Mouse (Mus musculus): Measurements from ENCODE around the gene Kat6b. TPM values are rescaled to one million over a fixed set of nuclear protein-coding genes. Genes with fewer than 3 reads are reported as not detected.

Gene Kat6b
- total RNA-seq, 1 experiment from 2014 or later: 15.1 TPM

- no peak for ATAC-seq (replicated peaks; ENCODE audit: insufficient number of reproducible peaks, low FRiP score, low TSS enrichment, poor library complexity, severe bottlenecking)
Observed at GRCm38 (mm10) chr14:21548952-21549607, 67.8 kb downstream of the Kat6b start.

GRCm38 (mm10) chr14:21549608-21550115, 68.4 kb downstream of the Kat6b start:
- no peak for ATAC-seq (replicated peaks; ENCODE audit: insufficient number of reproducible peaks, low FRiP score, low TSS enrichment, poor library complexity, severe bottlenecking)

DNA sequence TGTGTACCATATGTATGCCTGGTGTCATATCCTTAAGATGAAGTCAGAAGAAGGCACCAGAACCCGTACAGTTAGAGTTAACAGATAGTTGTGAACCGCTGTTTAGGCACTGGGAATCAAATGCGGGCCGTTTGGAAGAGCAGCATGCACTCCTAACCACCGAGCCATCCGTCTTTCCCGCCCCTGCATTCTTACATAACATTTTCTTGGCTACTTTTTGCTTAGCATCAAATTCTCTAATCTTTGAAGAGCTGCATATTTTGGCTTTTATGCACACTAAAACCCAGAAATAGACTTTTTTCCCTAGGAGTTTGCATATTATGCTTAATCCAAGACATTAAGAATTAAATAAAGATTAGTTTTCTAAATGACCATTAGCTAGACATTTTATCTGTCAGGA, 69.3 kb downstream of the Kat6b start:
- no peak for ATAC-seq (replicated peaks; ENCODE audit: insufficient number of reproducible peaks, low FRiP score, low TSS enrichment, poor library complexity, severe bottlenecking)

- ATAC-seq (replicated peaks; ENCODE audit: insufficient number of reproducible peaks, low FRiP score, low TSS enrichment, poor library complexity, severe bottlenecking): no peak
Observed at GRCm38 (mm10) chr14:21551655-21552054, 70.4 kb downstream of the Kat6b start.

- no peak for ATAC-seq (replicated peaks; ENCODE audit: insufficient number of reproducible peaks, low FRiP score, low TSS enrichment, poor library complexity, severe bottlenecking)
Observed at GRCm38 (mm10) chr14:21552958-21553357, 71.7 kb downstream of the Kat6b start.

DNA sequence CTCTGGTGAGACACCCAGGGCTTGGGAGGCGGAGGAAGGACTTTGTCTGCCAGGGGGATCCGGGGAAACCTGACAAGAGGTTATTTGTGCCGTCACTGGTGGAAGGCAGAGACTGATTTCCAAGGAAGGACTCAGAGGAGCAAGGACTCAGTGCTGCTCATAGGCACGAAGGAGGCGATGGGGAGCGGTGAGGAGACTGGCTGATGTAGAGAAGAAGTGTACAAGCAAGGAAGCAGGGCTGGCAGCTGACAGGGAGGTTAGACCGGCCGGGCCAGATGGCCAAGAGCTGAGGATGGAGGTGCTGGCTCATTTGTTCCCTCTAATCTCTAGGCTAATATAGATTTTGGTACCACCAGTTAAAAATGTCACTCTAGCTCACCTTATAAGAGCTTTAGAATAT, 72.8 kb downstream of the Kat6b start:
- no peak for ATAC-seq (replicated peaks; ENCODE audit: insufficient number of reproducible peaks, low FRiP score, low TSS enrichment, poor library complexity, severe bottlenecking)

- no peak for ATAC-seq (replicated peaks; ENCODE audit: insufficient number of reproducible peaks, low FRiP score, low TSS enrichment, poor library complexity, severe bottlenecking)
Observed at GRCm38 (mm10) chr14:21558440-21559131, 77.4 kb downstream of the Kat6b start.

DNA sequence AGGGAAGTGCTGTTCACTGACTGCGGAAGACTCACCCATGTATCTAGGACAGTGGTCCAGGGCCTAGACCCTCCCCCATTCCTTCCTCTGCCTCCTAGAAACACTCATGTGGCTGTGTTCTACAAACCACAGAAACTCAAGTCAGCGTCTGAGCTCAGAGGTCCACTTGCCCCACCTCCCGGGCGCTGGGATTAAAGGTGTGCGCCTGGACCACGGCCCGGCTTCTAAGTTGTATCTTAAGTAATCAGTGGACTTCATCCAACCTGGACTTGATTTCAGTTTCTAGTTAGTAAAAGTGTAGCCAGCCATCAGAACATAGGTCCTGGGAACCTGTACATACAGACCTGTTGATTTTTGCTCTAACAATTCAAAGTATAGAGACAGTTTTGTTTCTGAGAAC, 78.2 kb downstream of the Kat6b start:
- no peak for ATAC-seq (replicated peaks; ENCODE audit: insufficient number of reproducible peaks, low FRiP score, low TSS enrichment, poor library complexity, severe bottlenecking)

- ATAC-seq (replicated peaks; ENCODE audit: insufficient number of reproducible peaks, low FRiP score, low TSS enrichment, poor library complexity, severe bottlenecking): no peak
Observed at GRCm38 (mm10) chr14:21560481-21561209, 79.4 kb downstream of the Kat6b start.

- ATAC-seq (replicated peaks; ENCODE audit: insufficient number of reproducible peaks, low FRiP score, low TSS enrichment, poor library complexity, severe bottlenecking): no peak
Observed at GRCm38 (mm10) chr14:21561396-21562065, 80.3 kb downstream of the Kat6b start.

DNA sequence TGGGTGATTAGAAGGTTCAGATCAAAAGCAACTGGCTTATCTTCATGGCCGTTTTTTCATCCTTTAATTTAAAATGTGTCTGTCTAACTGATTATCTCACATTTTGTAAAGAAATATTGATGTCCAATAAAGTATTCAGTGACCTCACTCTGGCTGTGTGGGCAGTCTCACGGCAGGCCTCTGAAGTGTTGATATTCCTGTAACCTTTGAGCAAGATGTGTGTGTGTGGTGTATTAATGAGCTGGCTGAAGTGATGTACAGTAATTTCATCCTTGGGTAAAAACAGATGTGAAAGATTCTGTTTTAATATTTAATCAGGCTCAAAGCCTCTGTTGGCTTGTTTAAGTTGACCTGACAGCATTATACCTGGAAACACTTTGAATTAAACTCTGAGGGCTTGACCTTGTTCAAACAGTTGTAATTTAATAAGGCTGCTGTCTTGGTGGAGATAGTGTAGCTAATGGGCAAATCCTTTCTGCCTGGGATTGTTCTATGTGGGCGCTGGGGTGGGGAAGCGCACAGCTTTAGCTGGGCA, 82.4 kb downstream of the Kat6b start:
- ATAC-seq (replicated peaks; ENCODE audit: insufficient number of reproducible peaks, low FRiP score, low TSS enrichment, poor library complexity, severe bottlenecking): no peak

DNA sequence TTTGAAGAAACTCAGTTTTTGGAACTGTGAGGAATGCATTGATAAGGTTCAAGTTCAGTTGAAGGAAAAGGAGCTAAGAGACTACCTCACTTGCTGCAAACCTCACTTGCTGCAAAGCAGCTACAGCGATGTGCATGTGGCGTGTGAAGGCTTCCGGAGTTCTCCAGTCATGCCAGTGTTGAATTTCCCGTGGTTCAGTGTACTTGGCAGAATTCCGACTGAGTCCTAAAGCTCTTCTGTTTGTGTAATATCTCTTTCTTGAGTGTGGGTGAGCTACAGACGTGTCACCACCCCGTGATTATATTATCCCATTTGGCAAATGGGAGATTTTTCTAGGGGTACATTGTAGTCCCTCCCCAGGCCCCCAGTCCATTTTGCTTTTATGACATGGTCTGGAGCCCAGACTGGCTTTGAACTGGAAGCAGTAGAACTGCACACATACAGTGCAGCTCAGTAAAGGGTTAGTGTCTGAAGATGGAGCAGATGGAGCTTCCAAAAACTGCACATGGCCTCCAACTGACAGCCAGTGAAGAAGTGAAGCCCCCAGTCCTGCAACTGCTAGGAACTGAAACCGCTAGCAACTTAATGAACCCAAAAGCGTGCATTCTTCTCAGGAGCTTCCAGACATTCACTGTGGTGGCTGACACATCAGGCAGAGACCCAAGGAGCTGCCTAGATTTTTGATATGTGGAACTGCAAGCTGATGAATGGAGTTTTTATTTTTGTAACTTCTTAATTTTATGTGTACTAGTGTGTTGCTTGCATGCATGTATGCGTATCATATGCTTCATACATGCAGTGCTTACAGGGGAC, 84.5 kb downstream of the Kat6b start:
- no peak for ATAC-seq (replicated peaks; ENCODE audit: insufficient number of reproducible peaks, low FRiP score, low TSS enrichment, poor library complexity, severe bottlenecking)

- no peak for ATAC-seq (replicated peaks; ENCODE audit: insufficient number of reproducible peaks, low FRiP score, low TSS enrichment, poor library complexity, severe bottlenecking)
Observed at GRCm38 (mm10) chr14:21567293-21567984, 86.2 kb downstream of the Kat6b start.

DNA sequence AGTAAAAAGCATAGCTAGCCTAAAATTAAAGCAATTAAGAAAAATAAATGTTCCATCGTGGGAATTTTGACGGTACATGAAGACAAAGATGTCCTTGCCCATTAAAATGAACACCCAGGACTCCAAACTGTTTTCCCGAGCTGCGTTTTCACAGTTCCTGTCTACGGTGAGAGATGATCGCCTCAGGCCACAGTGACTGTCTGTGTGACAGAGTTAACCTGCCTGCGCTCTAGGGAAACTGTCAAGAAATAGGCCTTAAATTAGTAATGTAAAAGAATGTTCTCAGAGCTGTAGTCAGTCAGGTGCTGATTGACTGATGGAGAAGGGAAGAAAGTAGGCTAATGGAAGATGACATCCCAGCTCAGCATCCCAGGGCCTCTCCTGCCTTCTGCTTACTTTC, 87.6 kb downstream of the Kat6b start:
- ATAC-seq (replicated peaks; ENCODE audit: insufficient number of reproducible peaks, low FRiP score, low TSS enrichment, poor library complexity, severe bottlenecking): no peak

DNA sequence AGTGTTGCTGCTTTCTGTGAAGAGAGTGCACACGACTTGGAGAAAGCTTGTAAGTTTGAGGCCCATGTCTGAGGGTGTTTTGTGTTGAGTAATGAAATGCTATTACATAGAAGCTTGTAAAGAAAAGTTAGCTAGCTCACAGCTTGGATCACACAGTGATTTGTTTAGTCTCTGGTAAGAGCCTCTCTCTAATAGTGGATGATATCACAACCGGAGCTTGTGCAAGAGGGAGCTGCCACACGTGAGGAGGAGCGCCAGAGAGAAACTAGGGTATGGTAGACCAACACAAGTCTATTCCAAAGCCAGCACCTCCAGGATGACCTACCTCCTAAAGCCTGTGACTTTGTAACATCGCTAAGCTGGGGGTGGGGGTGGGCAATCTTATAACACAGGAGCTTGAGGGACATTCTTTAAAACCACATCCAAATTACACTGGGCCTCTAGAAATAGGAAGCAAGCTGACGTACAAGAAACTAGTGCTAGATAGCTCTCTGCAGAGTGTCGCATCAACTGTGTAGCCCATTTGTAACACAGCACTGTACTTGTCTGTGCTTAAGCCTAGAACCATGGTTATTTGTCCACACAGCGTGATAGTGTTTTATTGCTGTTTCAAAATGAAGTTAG, 93.6 kb downstream of the Kat6b start:
- ATAC-seq (replicated peaks; ENCODE audit: insufficient number of reproducible peaks, low FRiP score, low TSS enrichment, poor library complexity, severe bottlenecking): no peak

DNA sequence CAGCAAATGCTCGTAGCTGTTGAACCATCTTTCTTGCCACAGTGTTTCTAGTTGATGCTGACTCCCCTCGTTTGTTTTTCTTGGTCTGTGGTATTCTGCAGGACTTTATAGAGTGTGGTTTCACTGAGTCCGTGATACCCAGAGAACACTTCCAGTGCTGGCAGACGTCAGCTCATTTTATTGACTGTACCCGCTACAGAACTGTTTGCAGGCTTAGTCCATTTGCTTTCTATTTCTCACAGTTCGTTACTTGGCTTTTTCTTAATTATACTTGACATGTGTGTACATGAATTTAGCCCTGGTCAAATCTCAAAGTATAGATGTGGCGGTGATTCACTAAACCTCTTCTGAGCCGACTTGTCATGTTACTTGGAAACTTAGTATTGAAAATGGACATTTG, 95.6 kb downstream of the Kat6b start:
- ATAC-seq (replicated peaks; ENCODE audit: insufficient number of reproducible peaks, low FRiP score, low TSS enrichment, poor library complexity, severe bottlenecking): no peak

- no peak for ATAC-seq (replicated peaks; ENCODE audit: insufficient number of reproducible peaks, low FRiP score, low TSS enrichment, poor library complexity, severe bottlenecking)
Observed at GRCm38 (mm10) chr14:21581198-21581597, 100.0 kb downstream of the Kat6b start.
